Mouse (Mus musculus) E14TG2a.4 (cell line): ENCODE measurements at regions not wholly inside any gene's neighbourhood (a gene's known extent, or its start where the extent isn't known, plus 50 kb on each side); places are given as distances from the start of the nearest gene placed in this dataset.

Source experiments
- CTCF ChIP-seq: conservative IDR thresholded peaks from 2 replicates; pipeline ENCODE4 v1.5.1; 2014; ENCODE audit warnings: low read length
- NANOG ChIP-seq: IDR thresholded peaks from 2 replicates; pipeline ENCODE4 v1.6.1; 2014; ENCODE audit warnings: borderline replicate concordance, low read length, mixed read lengths

GRCm38 (mm10) chr13:97503391-97503790 lies 257.0 kb downstream of the Gm10260 start:
- TF ChIP-seq CTCF (no peak), NANOG (no peak)
